Comparison of ENCODE assay signal across 8 mouse cellular contexts in genomic region chr14:118437156-118437931, GRCm38 (mm10).
DNase-seq lines count a peak whose midpoint lies in the region; ATAC-seq and TF ChIP-seq lines count a peak whose summit lies in the region.

No protein-coding gene starts in this region.

- ATAC-seq in kidney, postnatal 0 days (replicated peaks; ENCODE audit: low FRiP score, low read depth) = peak; percentile 10; the same call in 1 of the 2 replicates
- ATAC-seq in heart, embryonic 13.5 days (ENCODE audit: extremely low read depth, insufficient number of reproducible peaks, low FRiP score, low TSS enrichment) = no peak; the same call in 1 of the 2 replicates

- peak overlapping the region; percentile 55 for H3K4me2 ChIP-seq in kidney, postnatal 0 days (ENCODE audit: low read length)
- peak overlapping the region; percentile 85 for H3K4me2 ChIP-seq in heart, embryonic 13.5 days

- DNase-seq in kidney, postnatal 0 days (ENCODE audit: low spot score) = peak; percentile 36
- no peak for DNase-seq in kidney, adult 18-20 months
- DNase-seq in embryo, embryonic 10 days (ENCODE audit: low spot score) = peak; percentile 65
- DNase-seq in left cerebral cortex, postnatal 36 days (ENCODE audit: low spot score in 2 of 2) = peak; percentile 21 to 27
- peak; percentile 82 for DNase-seq in neural tube, embryonic 10.5 days (ENCODE audit: extremely low spot score, low spot score)
- no peak for DNase-seq in urinary bladder, adult 2 months (ENCODE audit: low spot score)
- no peak for DNase-seq in MN1 (ENCODE audit: low spot score)

- no peak overlapping the region for H3K27ac ChIP-seq in kidney, postnatal 0 days
- H3K27ac ChIP-seq in heart, embryonic 13.5 days (replicated peaks) = no peak overlapping the region

- intact Hi-C loops in left cerebral cortex, postnatal 36 days (cut with DNase I) = loop anchor here (2.0 kb wide), 2 partner anchors 199 to 207 kb away; no protein-coding TSS in a partner anchor

- no peaks in the 10 kb centered on the region for H3K36me3 ChIP-seq in kidney, postnatal 0 days (ENCODE audit: insufficient read depth, low read length)
- H3K36me3 ChIP-seq in heart, embryonic 13.5 days = no peaks in the 10 kb centered on the region

- peaks cover 10% of the 10 kb centered on the region; the same call in 1 of the 2 replicates for H3K4me1 ChIP-seq in kidney, postnatal 0 days (replicated peaks; ENCODE audit: insufficient read depth, low read length)
- peaks cover 14% of the 10 kb centered on the region; the same call in 1 of the 2 replicates for H3K4me1 ChIP-seq in heart, embryonic 13.5 days

- no peaks in the 10 kb centered on the region; the same call in 1 of the 2 replicates for H3K9me3 ChIP-seq in kidney, postnatal 0 days (replicated peaks; ENCODE audit: low read length)
- no peaks in the 10 kb centered on the region for H3K9me3 ChIP-seq in heart, embryonic 13.5 days

- H3K27me3 ChIP-seq in kidney, postnatal 0 days (ENCODE audit: insufficient read depth, low read length) = peaks cover 53% of the 10 kb centered on the region
- H3K27me3 ChIP-seq in heart, embryonic 13.5 days (replicated peaks) = peaks cover 88% of the 10 kb centered on the region

- peak overlapping the region; percentile 38 for H3K4me3 ChIP-seq in kidney, postnatal 0 days (replicated peaks; ENCODE audit: low read depth, low read length)
- peak overlapping the region; percentile 59 for H3K4me3 ChIP-seq in heart, embryonic 13.5 days

- no peak for TF ChIP-seq CTCF in kidney, postnatal 0 days (IDR thresholded peaks at IDR 0.05; ENCODE audit: low read depth)

- H3K9ac ChIP-seq in kidney, postnatal 0 days (ENCODE audit: low read depth, low read length) = no peak overlapping the region
- peak overlapping the region; percentile 72 for H3K9ac ChIP-seq in heart, embryonic 13.5 days

- 1% methylated on average over 36 of the region's 36 CpGs for WGBS in kidney, postnatal 0 days
- WGBS in heart, embryonic 13.5 days = under 1% methylated on average over 36 of the region's 36 CpGs

Comparison
In these comparisons a context has a peak if more than half of its experiments do, and no peak if none do; other contexts are left out.
1. DNase-seq: peak in kidney, postnatal 0 days (single experiment), embryo, embryonic 10 days (single experiment), left cerebral cortex, postnatal 36 days (2 of 2) and neural tube, embryonic 10.5 days (single experiment); none in kidney, adult 18-20 months (single experiment), urinary bladder, adult 2 months (single experiment) and MN1 (single experiment).